Mouse (Mus musculus): ENCODE measurements around the gene Olfr462. TPM values are rescaled to one million over a fixed set of nuclear protein-coding genes. Genes with fewer than 3 reads are reported as not detected.
"Not testable (repeated sequence)": the region's sequence is repeated elsewhere in the genome, so short reads cannot be mapped to it uniquely, and the experiment has no call there.

Gene Olfr462
- polyA plus RNA-seq (2017; shearing (Covaris generic)): not detected

DNA sequence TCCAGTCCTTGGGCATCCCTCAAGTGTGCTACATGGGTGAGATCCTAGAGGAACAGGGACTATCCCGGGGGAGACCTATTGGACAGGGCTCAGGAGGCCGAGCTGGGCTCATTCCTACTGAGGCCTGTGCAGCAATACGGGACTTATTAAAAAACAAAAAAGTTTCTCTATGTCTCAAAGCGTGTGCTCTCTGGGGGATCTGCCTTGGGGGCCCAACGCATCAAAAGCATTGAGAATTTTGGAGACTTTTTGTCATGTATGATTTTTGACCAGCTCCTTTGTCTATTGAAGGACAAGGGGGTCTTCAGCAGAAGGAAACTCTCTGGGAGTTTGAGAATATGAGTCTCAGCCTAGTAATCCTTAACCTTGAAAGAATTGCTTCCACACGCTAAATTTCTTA, at the start of gene Olfr462:
TSS of gene Olfr462 (minus strand) at position 101 of the 400 bp plus-strand sequence.
- no peak for ATAC-seq

DNA sequence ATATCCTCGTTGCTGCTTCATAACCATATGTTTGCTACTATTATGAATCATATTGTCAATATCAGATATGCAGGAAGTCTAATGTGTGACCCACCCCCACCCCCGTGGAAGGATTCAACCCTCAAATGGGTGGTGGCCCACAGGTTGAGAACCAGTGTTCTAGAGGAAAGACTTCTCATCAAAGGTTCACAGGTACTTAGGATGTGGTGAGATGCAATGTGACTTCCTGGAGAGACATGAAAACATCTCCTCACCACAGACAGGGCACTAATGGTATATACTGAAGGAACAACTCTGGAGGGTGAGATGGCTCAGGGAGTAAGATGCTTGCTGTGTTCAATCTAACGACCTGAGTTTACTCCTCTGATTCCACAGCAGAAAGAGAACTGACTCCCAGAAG, 43.4 kb upstream of the Olfr462 start:
- ATAC-seq: peak; percentile 96

DNA sequence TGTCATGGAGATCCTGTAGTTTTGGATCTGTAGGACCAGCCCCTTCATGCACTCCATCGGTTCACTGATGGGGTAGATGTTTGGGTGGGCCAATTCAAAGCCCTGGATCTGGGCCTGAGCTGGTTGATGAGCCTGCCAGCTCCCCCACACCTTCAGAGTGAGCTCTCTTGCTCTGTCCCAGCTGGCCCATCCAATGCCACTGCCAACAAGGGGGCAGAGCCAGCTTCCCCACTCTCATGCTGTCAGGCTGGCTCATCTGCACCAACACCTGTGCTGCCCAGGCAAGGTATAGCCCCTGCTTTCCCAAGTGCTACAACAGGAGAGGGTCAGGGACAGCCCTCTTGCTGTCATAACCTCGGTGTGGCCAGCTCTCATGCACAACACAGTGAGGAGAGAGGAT, 41.7 kb upstream of the Olfr462 start:
- ATAC-seq: no peak

DNA sequence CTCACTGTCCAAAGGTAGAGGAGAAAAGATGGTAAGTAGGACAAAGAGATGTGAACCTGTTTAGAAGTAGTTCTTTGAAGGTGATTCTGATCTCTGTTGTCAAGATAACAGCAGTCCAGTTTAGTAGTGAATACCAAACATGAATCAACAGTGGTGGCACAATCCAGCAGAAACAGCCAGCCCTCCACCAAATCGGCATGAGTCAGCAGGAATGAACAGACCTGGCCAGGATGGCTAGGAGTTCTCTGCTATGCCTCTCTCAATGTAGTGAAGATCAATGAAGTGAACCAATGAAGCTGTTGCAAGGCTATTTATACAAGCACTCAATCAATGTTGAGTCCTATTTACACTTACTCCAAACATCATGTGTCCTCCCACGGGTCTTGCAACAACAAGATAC, 38.3 kb upstream of the Olfr462 start:
- no peak for ATAC-seq

DNA sequence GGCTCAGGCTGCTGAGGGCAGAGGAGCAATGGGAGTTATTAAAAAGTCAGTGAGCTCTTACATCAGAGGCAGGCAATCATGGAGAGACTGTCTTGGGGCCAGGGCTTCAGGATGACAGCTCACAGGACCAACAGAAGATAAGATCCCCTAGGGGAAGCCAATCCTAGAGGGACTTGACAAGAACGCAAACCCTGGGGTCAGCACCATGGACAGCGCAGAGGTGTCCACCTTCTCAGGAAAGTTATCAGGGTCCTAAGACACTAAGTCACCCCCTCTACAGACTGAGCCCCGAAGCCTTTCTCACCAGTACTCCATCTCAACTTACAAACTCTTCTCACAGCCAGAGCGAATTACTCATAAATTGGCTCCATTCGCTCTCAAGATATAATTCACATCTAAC, 28.9 kb upstream of the Olfr462 start, which contains the start of gene Olfr464:
TSS of gene Olfr464 (minus strand) at position 2 of the 400 bp plus-strand sequence.
- ATAC-seq: no peak

DNA sequence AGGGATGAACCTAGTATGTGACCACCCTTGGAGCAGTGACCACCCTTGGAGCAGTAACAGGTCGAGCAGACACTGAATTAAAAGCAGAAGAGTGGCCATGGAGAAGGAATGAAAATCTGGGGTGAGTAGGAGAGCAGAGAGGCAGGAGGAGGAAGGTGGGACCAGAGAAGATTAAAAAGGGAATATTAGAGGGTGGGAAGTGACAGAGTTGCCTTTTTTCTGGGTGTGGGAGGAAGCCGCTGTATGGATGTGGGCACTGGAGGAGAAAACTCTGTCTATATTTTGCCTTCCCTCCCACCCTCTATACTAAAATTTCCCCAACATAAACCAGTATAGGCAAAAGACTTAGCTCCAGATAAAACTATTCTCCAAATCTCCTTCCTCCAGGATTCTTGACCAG, 28.2 kb upstream of the Olfr462 start:
- ATAC-seq: no peak

DNA sequence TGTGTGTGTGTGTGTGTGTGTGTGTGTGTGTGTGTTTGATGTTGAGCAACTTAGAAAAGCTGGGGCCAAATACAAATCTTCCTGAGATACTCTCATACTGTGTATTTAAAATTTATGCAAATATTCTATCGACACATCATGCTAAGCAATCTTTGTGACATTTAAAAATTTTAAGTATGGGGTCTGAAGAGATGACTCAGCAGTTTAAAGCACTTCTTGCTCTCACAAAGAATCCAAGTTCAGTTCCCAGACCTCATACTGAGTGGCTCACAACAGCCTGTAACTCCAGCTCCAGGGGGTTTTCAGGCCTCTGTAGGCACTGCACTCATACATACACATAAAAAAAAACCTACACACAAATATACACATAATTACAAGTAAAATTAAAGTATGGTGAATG, 23.9 kb upstream of the Olfr462 start:
- ATAC-seq: no peak

DNA sequence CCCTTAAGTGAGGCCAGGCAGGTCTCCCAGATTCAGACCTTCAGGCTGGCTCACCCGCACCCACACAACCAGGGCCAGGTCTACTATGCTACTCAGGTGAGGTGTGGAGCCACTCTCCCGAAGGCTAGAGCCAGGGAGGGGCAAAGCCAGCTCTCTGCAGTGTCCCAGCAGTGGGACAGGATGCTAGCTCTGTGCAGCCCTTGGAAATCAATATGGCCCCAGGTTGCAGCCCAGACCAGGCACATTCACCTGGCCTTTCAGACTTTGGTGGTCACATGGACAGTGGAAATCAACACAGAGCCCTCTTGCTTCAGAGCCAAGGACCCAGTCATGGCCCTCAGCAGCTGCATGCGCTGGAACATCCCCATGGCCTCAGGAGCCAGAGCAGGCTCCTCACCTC, 12.3 kb upstream of the Olfr462 start:
- ATAC-seq: no peak

DNA sequence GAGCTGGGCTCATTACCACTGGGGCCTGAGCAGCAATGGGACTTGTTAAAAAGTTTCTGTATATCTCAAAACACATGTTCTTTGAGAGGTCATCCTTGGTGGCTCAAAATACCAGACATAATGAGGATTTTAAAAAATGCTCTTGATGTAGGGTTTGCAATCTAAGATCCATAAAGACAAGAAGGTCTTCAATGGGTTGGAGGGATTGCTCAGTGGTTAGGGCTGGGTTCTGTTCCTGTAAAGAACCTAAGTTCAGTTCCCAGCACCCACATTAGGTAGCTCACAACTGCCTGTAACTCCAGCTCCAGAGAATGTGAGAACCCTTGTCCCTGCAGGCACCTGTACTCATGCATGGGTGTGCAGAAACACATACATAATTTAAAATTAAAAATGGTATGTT, 5.2 kb upstream of the Olfr462 start, which contains the start of gene Olfr463:
TSS of gene Olfr463 (minus strand) at position 101 of the 400 bp plus-strand sequence.
- ATAC-seq: no peak

DNA sequence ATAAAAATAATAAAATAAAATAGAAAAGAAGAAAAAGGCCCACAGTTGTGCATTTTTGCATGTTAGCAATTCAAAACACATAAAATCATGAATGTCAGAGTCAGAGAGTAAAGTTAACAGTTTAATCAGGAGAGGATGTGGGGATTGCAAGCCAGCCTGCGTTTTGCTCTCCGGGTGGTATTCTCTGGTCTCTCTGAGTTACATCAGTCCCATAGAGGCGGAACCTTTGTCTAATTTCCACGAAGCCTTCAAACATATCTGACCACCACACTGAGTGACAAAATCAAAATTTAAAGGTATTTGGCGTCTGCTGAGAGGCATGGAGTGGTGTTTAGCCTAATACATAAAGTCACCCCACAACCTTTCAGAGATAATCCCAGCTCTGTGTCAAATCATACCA, 7.2 kb downstream of the Olfr462 start:
- no peak for ATAC-seq

DNA sequence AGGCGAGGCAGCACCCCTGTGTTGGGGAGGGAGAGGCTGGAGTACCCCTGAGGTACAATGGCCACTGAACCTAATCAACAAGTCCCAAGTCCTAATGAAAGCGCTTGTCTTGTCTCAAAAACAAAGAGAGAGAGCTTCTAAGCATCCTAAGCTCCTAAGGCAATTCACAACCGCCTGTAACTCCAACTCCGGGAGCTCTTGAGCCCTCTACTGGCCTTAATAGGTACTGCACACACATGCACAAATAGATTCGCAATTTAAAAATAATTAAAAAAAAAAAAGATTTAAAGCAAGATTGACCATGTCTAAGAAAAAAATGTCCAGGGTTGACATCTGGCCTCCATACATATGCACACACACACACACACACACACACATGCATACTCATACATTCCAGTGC, 8.6 kb downstream of the Olfr462 start:
- no peak for ATAC-seq

DNA sequence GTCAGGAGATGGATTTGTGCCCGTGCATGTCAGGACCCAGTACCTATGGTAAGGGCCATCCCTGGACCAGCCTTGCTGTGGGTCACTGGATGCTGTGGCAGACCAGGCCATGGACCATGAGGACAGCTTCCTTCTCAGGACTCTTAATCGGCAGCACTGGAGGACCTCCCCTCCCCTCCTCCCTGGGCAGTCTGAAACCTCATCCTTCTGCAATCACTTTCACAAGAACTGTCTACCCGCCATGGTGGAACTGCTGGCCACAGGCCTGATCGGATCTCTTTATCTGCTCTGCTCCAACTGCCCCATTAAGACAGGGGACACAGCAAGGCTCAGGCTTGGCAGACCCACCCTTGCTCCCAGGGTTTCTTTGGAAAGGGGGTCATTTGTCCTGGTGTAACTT, 10.4 kb downstream of the Olfr462 start:
- ATAC-seq: no peak

DNA sequence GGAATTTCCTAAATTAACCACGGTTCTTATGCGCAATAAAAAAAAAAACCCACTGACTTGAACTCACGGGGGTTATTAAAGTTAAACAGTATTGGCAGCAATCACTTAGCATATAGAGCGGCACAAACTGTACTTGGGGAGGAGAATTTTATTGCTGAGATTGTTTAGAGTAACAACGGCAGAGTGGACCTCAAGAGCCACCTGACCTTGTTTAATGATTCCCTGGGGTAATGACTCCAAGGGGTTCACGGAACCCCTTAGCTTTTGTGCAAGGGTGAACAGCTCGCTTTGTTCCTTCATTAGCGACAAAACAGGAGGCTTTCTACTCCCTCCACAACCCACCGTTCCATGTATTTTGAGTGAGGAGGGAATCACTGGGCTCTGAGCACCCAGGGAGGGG, 12.2 kb downstream of the Olfr462 start:
- no peak for ATAC-seq

DNA sequence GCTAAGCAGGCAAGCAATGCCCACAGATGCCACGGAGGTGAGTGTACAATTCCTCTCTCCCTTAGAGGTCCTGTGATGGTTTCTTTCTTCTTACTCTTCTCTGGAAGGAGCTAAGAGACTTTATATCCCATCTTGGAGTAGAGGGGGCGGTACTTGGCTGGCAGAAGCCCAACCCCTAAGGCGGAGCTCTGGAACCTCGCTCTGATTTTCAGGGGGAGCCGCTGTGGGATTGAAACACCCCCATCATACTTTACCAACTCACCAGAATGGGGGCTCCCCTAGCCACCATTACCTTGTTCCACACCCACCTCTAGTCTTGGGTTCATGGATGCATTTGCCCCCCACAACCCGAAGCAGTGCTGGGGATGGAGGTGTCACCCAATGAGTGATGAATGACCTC, 16.6 kb downstream of the Olfr462 start, which contains the start of gene Epx:
TSS of gene Epx (minus strand) at position 101 of the 400 bp plus-strand sequence.
- ATAC-seq: no peak

DNA sequence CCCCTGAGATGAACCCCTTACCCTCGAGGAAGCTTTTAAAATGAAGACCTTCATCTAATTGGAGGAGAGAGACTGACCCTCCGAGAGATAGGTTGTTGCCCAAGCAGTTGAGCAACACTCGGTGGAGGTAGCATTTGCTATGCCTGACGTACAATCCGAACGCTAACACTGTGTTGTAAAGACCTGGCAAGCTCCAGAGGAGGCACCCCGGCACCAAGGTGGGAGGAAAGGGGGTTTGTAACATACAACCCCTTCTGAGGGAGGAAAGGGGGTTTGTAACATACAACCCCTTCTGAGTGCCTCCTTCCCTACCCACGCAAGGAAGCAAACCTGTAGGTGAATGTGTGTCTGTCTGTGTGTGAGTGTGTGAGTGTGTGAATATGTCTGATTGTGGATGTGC, 20.3 kb downstream of the Olfr462 start:
- no peak for ATAC-seq

DNA sequence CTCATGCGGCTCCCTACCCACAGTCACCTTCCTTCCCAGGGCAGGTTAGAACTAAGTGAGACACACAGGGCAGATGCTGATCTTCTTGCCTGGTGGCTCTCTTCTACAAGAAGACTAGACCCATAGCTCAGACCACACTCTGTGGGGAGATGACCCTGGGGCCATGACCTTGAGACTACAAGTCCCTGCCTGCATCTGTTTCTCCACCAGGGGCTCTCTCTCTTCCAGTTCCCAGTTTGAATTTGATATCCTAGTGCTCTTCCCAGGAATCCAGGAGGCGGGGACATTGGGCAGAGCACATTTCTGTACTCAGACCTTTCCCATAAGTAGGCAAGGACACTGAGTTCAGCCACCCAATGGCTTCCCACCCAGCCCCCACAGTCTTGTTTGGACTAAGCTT, 22.0 kb downstream of the Olfr462 start:
- ATAC-seq: no peak

DNA sequence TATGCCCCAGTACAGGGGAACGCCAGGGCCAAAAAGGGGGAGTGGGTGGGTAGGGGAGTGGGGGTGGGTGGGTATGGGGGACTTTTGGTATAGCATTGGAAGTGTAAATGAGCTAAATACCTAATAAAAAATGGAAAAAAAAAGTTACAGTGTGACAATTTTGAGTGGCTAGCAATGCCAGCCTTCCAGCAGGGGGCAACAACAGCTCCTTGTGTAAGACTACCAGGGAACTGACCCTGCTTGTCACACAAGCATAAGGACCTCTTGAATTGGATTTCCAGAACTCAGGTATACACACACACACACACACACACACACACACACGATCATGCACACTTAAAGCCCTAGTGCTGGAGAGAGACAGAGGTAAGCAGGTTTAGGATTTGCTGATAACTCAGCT, 25.2 kb downstream of the Olfr462 start:
- not testable (repeated sequence) for ATAC-seq

DNA sequence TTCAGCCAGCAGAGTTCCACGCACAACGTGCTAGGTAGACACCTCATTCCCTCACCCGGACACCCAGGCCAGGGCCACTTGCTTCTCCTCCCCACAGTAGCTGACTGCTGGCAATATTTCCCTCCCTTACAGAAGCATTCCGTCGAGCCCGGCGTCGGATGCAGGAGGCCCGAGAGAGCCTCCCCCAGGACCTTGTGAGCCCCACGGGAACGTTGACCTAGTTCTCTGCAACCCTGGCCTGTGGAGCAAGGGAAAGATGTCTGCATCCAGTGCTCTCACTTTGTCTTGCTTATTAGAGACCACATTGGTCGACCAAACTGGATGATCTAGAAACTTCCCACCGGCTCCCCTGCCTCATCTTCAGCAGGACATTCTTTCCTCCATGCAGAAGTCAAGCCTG, 29.3 kb downstream of the Olfr462 start:
- no peak for ATAC-seq

DNA sequence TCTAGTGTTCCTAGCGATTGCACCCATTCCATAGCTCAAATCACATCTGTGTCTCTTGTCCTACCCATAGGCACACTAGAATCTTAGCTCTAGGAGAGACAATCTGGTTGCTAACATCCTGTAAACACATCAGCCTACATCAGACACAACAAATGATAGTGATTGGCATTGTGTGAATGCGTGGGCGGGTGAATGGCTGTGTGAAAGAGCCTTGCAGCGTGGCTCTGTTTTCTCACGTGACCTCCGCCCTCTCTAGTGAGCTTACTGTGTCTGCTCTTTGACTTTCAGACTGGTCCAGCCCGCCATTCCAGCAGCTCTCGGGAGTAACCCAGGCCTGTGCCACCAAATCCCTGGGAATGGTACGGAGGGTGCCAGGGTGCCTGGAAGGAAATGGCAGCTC, 31.6 kb downstream of the Olfr462 start:
- ATAC-seq: no peak

DNA sequence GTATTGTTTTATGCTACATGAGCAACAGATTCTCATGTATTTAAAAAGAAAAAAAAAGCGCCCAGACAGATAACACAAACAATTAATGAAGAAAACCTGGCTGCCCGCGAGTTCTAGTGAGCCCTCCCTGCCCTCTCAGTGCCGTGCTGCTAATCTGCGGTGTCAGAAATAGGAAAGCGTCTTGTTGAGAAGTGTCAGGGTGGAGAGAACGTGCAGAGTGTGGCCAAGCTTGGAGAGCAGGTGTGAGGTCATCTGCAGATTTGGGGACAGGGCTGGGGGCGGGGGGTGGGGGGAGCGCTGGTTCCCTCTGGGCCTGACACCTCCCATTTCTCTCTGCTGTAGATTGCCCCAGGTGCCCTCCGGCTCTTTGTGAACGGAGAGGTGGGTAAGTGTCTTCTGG, 32.8 kb downstream of the Olfr462 start:
- no peak for ATAC-seq

DNA sequence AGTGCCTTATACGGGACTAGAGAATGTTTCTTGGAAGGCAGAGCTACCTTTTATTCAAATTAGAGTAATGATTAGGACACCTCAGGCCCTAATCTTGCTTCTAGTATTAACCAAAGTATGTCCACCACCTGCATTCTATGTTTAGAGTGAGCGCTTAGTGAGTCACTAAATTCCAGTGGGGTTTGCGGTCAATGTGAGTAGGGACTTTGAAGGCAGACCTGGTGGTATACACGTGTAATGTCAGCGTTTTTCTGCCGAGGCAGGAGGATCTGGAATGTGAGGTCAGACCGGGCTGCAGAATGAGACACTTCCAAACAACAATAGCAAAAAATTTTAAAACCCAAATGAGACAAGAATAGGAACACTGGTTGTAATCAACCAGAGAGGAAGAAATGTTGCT, 37.5 kb downstream of the Olfr462 start:
- no peak for ATAC-seq

DNA sequence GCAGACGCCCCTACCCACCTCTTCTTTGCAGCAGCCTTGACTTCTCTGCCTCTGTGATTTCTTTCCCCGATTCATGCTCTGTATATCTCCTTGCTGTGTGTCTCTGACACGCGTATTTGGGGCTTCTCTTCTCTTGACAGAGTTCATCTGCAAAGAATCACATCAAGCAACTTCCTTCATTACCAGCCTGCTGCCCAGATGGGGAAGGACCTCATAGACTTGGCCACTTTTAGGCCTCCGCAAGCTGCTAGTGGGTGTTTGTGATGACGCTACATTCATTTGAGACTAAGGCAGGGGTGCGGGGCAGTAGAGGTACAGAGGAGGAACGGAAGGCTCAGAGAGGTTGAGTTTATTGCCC, 38.5 kb downstream of the Olfr462 start:
- peak; percentile 21 for ATAC-seq

DNA sequence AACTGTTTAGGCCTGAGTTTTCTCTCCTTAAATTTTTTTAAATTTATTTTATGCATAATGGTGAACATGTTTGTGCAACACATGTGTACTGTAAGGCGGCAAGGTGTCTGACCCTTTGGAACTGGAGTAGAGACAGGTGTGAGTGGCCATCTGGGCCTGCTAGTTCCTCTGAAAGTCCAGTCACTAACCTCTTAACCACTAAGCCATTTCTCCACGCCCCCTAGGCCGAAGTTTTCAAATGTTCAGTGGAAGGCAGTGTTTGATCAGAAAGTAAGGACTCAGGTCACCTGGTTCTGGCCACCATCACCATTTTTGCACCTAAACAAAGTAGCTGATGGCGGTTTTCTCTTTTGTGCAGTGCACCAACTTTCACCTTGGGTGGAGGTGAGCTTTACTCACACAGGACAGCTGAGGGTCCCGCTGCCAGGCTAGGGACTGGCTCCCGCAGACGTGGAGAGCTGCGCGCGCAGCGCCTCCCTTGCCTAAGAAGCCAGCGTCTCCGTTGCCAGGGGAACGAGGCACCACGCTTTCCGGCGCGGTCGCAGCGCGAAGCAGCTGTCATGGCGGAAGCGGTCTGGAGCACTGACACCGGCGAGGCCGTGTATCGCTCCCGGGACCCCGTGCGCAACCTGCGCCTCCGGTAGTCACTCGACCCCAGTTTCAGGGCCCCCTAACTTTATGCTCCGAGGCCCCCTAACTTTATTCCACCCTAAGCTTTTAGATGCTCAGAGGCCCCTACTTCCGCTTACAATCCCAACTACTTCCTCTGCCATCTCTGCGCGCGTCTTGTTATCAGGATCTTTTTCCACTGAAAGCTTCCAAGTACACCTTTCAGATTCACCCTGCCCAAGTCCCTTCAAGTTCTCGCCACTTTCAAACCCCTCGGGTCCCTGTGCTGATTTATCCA, 39.1 kb downstream of the Olfr462 start, which contains the start of gene Mks1:
TSS of gene Mks1 (plus strand) at position 526 of the 907 bp plus-strand sequence.
- ATAC-seq: peak; percentile 99

DNA sequence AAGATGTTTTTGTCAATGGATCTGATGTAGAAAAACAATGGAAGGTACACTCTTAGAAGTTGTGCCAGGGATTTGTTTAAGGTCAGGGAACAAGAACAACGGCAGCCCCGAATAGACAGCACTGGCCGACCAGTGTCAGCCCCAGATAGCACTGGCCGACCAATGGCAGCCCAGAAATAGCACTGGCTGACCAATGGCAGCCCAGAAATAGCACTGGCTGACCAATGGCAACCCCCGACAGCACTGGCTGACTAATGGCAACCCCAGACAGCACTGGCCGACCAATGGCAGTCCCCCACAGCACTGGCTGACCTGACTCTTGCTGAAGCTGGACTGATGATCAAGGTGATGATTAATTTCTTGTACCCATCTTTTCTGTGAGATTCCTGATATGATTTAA, 44.2 kb downstream of the Olfr462 start:
- no peak for ATAC-seq
